Comparison of ENCODE assay signal across 37 mouse cellular contexts in genomic region chr3:107275351-107275750, GRCm38 (mm10). TPM values are rescaled to one million over a fixed set of nuclear protein-coding genes. Genes with fewer than 3 reads are reported as not detected.
"Had no signal": no experiment of that assay in that cellular context is flagged by ENCODE, and none has a peak within 500 bp of the region (broad histone marks: within the 10 kb centered on the region; RNA-seq: fewer than 3 reads in every experiment).

No protein-coding gene starts in this region.

- H3K4me3 ChIP-seq: gastrocnemius, adult 2 months; heart, embryonic 12.5 days; hindbrain, embryonic 10.5 days; hindbrain, embryonic 12.5 days; intestine, embryonic 15.5 days; kidney, embryonic 15.5 days; limb, embryonic 13.5 days; limb, embryonic 15.5 days; liver, embryonic 12.5 days had no signal

- DNase-seq: gastrocnemius, adult 2 months; gastrocnemius, postnatal 10 days; gastrocnemius, postnatal 25 days; heart, postnatal 10 days; heart, postnatal 36 days; layer of hippocampus, adult 9-11 months; layer of hippocampus, postnatal 36 days; left cerebral cortex, postnatal 4 days had no signal

- H3K27ac ChIP-seq: gastrocnemius, adult 2 months; hindbrain, embryonic 10.5 days; hindbrain, embryonic 12.5 days; hindbrain, embryonic 14.5 days; intestine, embryonic 15.5 days; kidney, embryonic 15.5 days; kidney, postnatal 0 days; limb, embryonic 13.5 days; limb, embryonic 15.5 days; liver, embryonic 12.5 days; liver, embryonic 14.5 days had no signal

- H3K4me1 ChIP-seq: intestine, embryonic 15.5 days had no signal

RNA-seq across cellular contexts. Expression of gene Slc16a4, which starts 15.7 kb away (rescaled TPM):
- total RNA-seq: granulocyte monocyte progenitor cell, adult 5-6 weeks; liver, adult 2 months had no signal
- polyA plus RNA-seq: liver, adult 2 months had no signal

RNA-seq across cellular contexts. Expression of gene Prok1, which starts 35.8 kb away (rescaled TPM):
- total RNA-seq: gastrocnemius, adult 2 months; gastrocnemius, postnatal 25 days; granulocyte monocyte progenitor cell, adult 5-6 weeks; heart, postnatal 10 days; heart, postnatal 36 days; layer of hippocampus, postnatal 14 days; layer of hippocampus, postnatal 36 days; left cerebral cortex, postnatal 10 days; left cerebral cortex, postnatal 4 days had no signal
- polyA plus RNA-seq: heart, embryonic 12.5 days; heart, embryonic 14.5 days; heart, embryonic 16.5 days; hindbrain, embryonic 12.5 days; intestine, embryonic 15.5 days; intestine, postnatal 0 days; kidney, embryonic 15.5 days; limb, embryonic 11.5 days; liver, embryonic 12.5 days had no signal

RNA-seq across cellular contexts. Expression of gene A630076J17Rik, which starts 44.9 kb away (rescaled TPM):
- total RNA-seq: gastrocnemius, adult 2 months; gastrocnemius, postnatal 10 days; gastrocnemius, postnatal 25 days; gastrocnemius, postnatal 4 days; granulocyte monocyte progenitor cell, adult 5-6 weeks; heart, postnatal 10 days; heart, postnatal 36 days; layer of hippocampus, adult 18-20 months; layer of hippocampus, adult 8-10 months; layer of hippocampus, postnatal 14 days; layer of hippocampus, postnatal 36 days; left cerebral cortex, adult 18-20 months; left cerebral cortex, adult 8-10 months; left cerebral cortex, postnatal 10 days; left cerebral cortex, postnatal 25 days; left cerebral cortex, postnatal 4 days; liver, adult 2 months had no signal
- polyA plus RNA-seq: frontal cortex, adult 2 months; heart, embryonic 12.5 days; hindbrain, embryonic 10.5 days; hindbrain, embryonic 12.5 days; hindbrain, embryonic 14.5 days; hindbrain, embryonic 16.5 days; intestine, embryonic 15.5 days; kidney, adult 2 months; kidney, embryonic 15.5 days; kidney, postnatal 0 days; large intestine, adult 2 months; limb, embryonic 11.5 days; limb, embryonic 13.5 days; limb, embryonic 15.5 days; liver, adult 2 months; liver, embryonic 12.5 days; liver, embryonic 14.5 days had no signal

RNA-seq across cellular contexts. Expression of gene Cym, which starts 53.8 kb away (rescaled TPM):
- total RNA-seq: gastrocnemius, adult 2 months; gastrocnemius, postnatal 25 days; gastrocnemius, postnatal 4 days; granulocyte monocyte progenitor cell, adult 5-6 weeks; heart, postnatal 10 days; heart, postnatal 36 days; layer of hippocampus, adult 18-20 months; layer of hippocampus, postnatal 14 days; left cerebral cortex, adult 18-20 months; left cerebral cortex, postnatal 25 days; left cerebral cortex, postnatal 4 days had no signal
- polyA plus RNA-seq: hindbrain, embryonic 10.5 days; hindbrain, embryonic 12.5 days; hindbrain, embryonic 14.5 days; limb, embryonic 11.5 days; limb, embryonic 13.5 days; liver, adult 2 months; liver, embryonic 12.5 days had no signal
